Mouse (Mus musculus) midbrain, embryonic 14.5 days (tissue): ENCODE data around the gene Trappc10. TPM values are rescaled to one million over a fixed set of nuclear protein-coding genes. Genes with fewer than 3 reads are reported as not detected.

Source experiments
- ATAC-seq: fragments of 200-750 bp; cut with Nextera tagmentation; 2 replicates; pipeline ENCODE4 v1.8.0; 2017; ENCODE audit warnings: moderate number of reproducible peaks, moderate library complexity; ENCODE audit not compliant: low FRiP score, low TSS enrichment
- DNase-seq: peaks from one replicate; pipeline ENCODE4 v3.0.0-alpha.2; 2015
- H3K27ac ChIP-seq: fragments of 300-500 bp; sonication (generic); replicated peaks from 2 replicates; pipeline ENCODE4 v1.5.1; 2014; ENCODE audit warnings: mild to moderate bottlenecking, low read depth, low read length, moderate library complexity
- H3K27me3 ChIP-seq: fragments of 300-500 bp; sonication (generic); 2 replicates; pipeline ENCODE4 v1.6.1; 2014; ENCODE audit warnings: low read length, control low read depth, mixed read lengths; ENCODE audit not compliant: control insufficient read depth, insufficient read depth
- H3K36me3 ChIP-seq: fragments of 300-500 bp; sonication (generic); 2 replicates; pipeline ENCODE4 v1.6.1; 2014; ENCODE audit warnings: low read length, control low read depth; ENCODE audit not compliant: control insufficient read depth, insufficient read depth
- H3K4me1 ChIP-seq: fragments of 300-500 bp; sonication (generic); 2 replicates; pipeline ENCODE4 v1.6.1; 2014; ENCODE audit warnings: mild to moderate bottlenecking, antibody characterized with exemption, low read length, control low read depth; ENCODE audit not compliant: control insufficient read depth, insufficient read depth
- H3K4me2 ChIP-seq: fragments of 300-500 bp; sonication (generic); 2 replicates; pipeline ENCODE4 v1.6.1; 2014; ENCODE audit warnings: mild to moderate bottlenecking, low read length, moderate library complexity
- H3K4me3 ChIP-seq: fragments of 300-500 bp; sonication (generic); replicated peaks from 2 replicates; pipeline ENCODE4 v1.5.1; 2014; ENCODE audit warnings: low read depth, low read length
- H3K9ac ChIP-seq: fragments of 300-500 bp; sonication (generic); replicated peaks from 2 replicates; pipeline ENCODE4 v1.6.1; 2014; ENCODE audit warnings: mild to moderate bottlenecking, low read length, moderate library complexity
- H3K9me3 ChIP-seq: fragments of 300-500 bp; sonication (generic); 2 replicates; pipeline ENCODE4 v1.6.1; 2016; ENCODE audit warnings: low read length, control low read depth, mixed read lengths; ENCODE audit not compliant: control insufficient read depth
- WGBS: fragments of 180-500 bp; shearing (Covaris S2); extraction: QIAGEN DNeasy Blood & Tissue Kit; methylation state at CpG from one replicate; pipeline ENCODE4 v1.1.7; 2014; 5-methylcytosine and 5-hydroxymethylcytosine counted together
- polyA plus RNA-seq: library from polyadenylated mRNA; unstranded; fragments of >200 nt; fragmentation: Nextera tagmentation; extraction: Ambion mirVana; gene quantifications from 2 replicates; pipeline ENCODE4 v1.2.1, GENCODE M21; 2014

The Trappc10 gene
- polyA plus RNA-seq, 1 experiment from 2014 or later, result 33.4 TPM

GRCm38 (mm10) chr10:78245225-78245547 is 745 bp upstream of the Trappc10 start:
- Histone ChIP-seq H3K4me3 (peak overlapping the region; percentile 72), H3K9me3 (no peaks in the 10 kb centered on the region), H3K9ac (peak overlapping the region; percentile 85), H3K36me3 (no peaks in the 10 kb centered on the region), H3K27me3 (no peaks in the 10 kb centered on the region), H3K4me1 (peaks cover 15% of the 10 kb centered on the region), H3K4me2 (peak overlapping the region; percentile 73), H3K27ac (peak overlapping the region; percentile 86)
- WGBS, result 22% methylated on average over 7 of the region's 7 CpGs
- ATAC-seq (no peak), DNase-seq (no peak)

- Histone ChIP-seq H3K4me3 (peak overlapping the region; percentile 72), H3K9ac (peak overlapping the region; percentile 85), H3K4me2 (peak overlapping the region; percentile 73), H3K27ac (peak overlapping the region; percentile 86), H3K36me3 (no peaks in the 10 kb centered on the region), H3K27me3 (no peaks in the 10 kb centered on the region), H3K4me1 (peaks cover 15% of the 10 kb centered on the region), H3K9me3 (no peaks in the 10 kb centered on the region)
- DNase-seq, result peak; percentile 25
- WGBS, result 0% methylated on average over 33 of the region's 33 CpGs
- ATAC-seq, result peak; percentile 66
These were observed 393 bp downstream of the Trappc10 start for GRCm38 (mm10) chr10:78244058-78244437.

GRCm38 (mm10) chr10:78238926-78239325 is 5.5 kb downstream of the Trappc10 start:
- Histone ChIP-seq H3K9me3 (no peaks in the 10 kb centered on the region), H3K4me2 (no peak overlapping the region), H3K9ac (no peak overlapping the region), H3K27ac (no peak overlapping the region), H3K4me1 (peaks cover 10% of the 10 kb centered on the region), H3K27me3 (no peaks in the 10 kb centered on the region), H3K36me3 (0 out of 2 replicates have a peak, but pooled peaks cover 3% of the 10 kb centered on the region), H3K4me3 (no peak overlapping the region)
- 93% methylated on average over 6 of the region's 6 CpGs for WGBS
- no peak for DNase-seq
- ATAC-seq, result no peak

GRCm38 (mm10) chr10:78238297-78238696 is 6.1 kb downstream of the Trappc10 start:
- DNase-seq (no peak), ATAC-seq (no peak)
- Histone ChIP-seq H3K27ac (no peak overlapping the region), H3K36me3 (0 out of 2 replicates have a peak, but pooled peaks cover 3% of the 10 kb centered on the region), H3K4me3 (no peak overlapping the region), H3K9me3 (no peaks in the 10 kb centered on the region), H3K27me3 (no peaks in the 10 kb centered on the region), H3K9ac (no peak overlapping the region), H3K4me2 (no peak overlapping the region), H3K4me1 (peaks cover 4% of the 10 kb centered on the region)
- 94% methylated on average over 5 of the region's 5 CpGs for WGBS

GRCm38 (mm10) chr10:78237809-78238208 is 6.6 kb downstream of the Trappc10 start:
- Histone ChIP-seq H3K4me2 (no peak overlapping the region), H3K27ac (no peak overlapping the region), H3K9me3 (no peaks in the 10 kb centered on the region), H3K4me3 (no peak overlapping the region), H3K27me3 (no peaks in the 10 kb centered on the region), H3K36me3 (0 out of 2 replicates have a peak, but pooled peaks cover 3% of the 10 kb centered on the region), H3K9ac (no peak overlapping the region), H3K4me1 (0 out of 2 replicates have a peak, but pooled peaks cover 2% of the 10 kb centered on the region)
- no peak for ATAC-seq
- WGBS, result 94% methylated on average over 6 of the region's 6 CpGs
- no peak for DNase-seq

GRCm38 (mm10) chr10:78236885-78237629 is 7.4 kb downstream of the Trappc10 start:
- H3K27ac ChIP-seq, result no peak overlapping the region
- ATAC-seq, result no peak
- H3K27me3 ChIP-seq, result no peaks in the 10 kb centered on the region
- no peak overlapping the region for H3K9ac ChIP-seq
- 85% methylated on average over 8 of the region's 8 CpGs for whole genome bisulfite sequencing
- no peak overlapping the region for H3K4me3 ChIP-seq
- no peak overlapping the region for H3K4me2 ChIP-seq
- H3K36me3 ChIP-seq, result 0 out of 2 replicates have a peak, but pooled peaks cover 3% of the 10 kb centered on the region
- H3K4me1 ChIP-seq, result no peaks in the 10 kb centered on the region
- no peaks in the 10 kb centered on the region for H3K9me3 ChIP-seq
- DNase-seq, result peak; percentile 5

- no peaks in the 10 kb centered on the region for H3K4me1 ChIP-seq
- no peak for DNase-seq
- 93% methylated on average over 6 of the region's 6 CpGs for WGBS
- no peak overlapping the region for H3K4me2 ChIP-seq
- ATAC-seq, result no peak
- no peaks in the 10 kb centered on the region for H3K27me3 ChIP-seq
- no peaks in the 10 kb centered on the region for H3K9me3 ChIP-seq
- H3K4me3 ChIP-seq, result no peak overlapping the region
- peaks cover 19% of the 10 kb centered on the region for H3K36me3 ChIP-seq
- H3K27ac ChIP-seq, result no peak overlapping the region
- H3K9ac ChIP-seq, result no peak overlapping the region
These were observed 10.7 kb downstream of the Trappc10 start for GRCm38 (mm10) chr10:78233756-78234155.

GRCm38 (mm10) chr10:78233161-78233560 is 11.3 kb downstream of the Trappc10 start:
- no peak overlapping the region for H3K27ac ChIP-seq
- H3K27me3 ChIP-seq, result no peaks in the 10 kb centered on the region
- H3K4me1 ChIP-seq, result no peaks in the 10 kb centered on the region
- ATAC-seq (no peak), DNase-seq (no peak)
- H3K36me3 ChIP-seq, result peaks cover 23% of the 10 kb centered on the region
- no peak overlapping the region for H3K4me2 ChIP-seq
- 89% methylated on average over 5 of the region's 5 CpGs for WGBS
- H3K4me3 ChIP-seq, result no peak overlapping the region
- H3K9me3 ChIP-seq, result no peaks in the 10 kb centered on the region
- H3K9ac ChIP-seq, result no peak overlapping the region

GRCm38 (mm10) chr10:78232301-78232980 is 12.0 kb downstream of the Trappc10 start:
- DNase-seq (no peak), ATAC-seq (no peak)
- Histone ChIP-seq H3K4me1 (no peaks in the 10 kb centered on the region), H3K27me3 (no peaks in the 10 kb centered on the region), H3K4me2 (no peak overlapping the region), H3K27ac (no peak overlapping the region), H3K4me3 (no peak overlapping the region), H3K36me3 (peaks cover 29% of the 10 kb centered on the region), H3K9ac (no peak overlapping the region), H3K9me3 (no peaks in the 10 kb centered on the region)
- WGBS, result 95% methylated on average over 4 of the region's 4 CpGs
